Mouse (Mus musculus) C2C12 (cell line): ENCODE measurements around the gene Specc1.

ENCODE experiments used
- CTCF ChIP-seq: IDR thresholded peaks from one replicate; pipeline ENCODE4 v1.5.1; 2011; ENCODE audit not compliant: control insufficient read depth, insufficient read depth, insufficient read length
- MAX ChIP-seq: IDR thresholded peaks from one replicate; pipeline ENCODE4 v1.6.1; 2011; ENCODE audit warnings: mild to moderate bottlenecking, control low read depth
- MYOD1 ChIP-seq: IDR thresholded peaks from one replicate; pipeline ENCODE4 v1.6.1; 2011; ENCODE audit warnings: low read depth; ENCODE audit not compliant: control insufficient read depth, insufficient read length
- USF1 ChIP-seq: IDR thresholded peaks from one replicate; pipeline ENCODE4 v1.6.1; 2011; ENCODE audit warnings: low read depth, mild to moderate bottlenecking, control low read depth, moderate library complexity

DNA sequence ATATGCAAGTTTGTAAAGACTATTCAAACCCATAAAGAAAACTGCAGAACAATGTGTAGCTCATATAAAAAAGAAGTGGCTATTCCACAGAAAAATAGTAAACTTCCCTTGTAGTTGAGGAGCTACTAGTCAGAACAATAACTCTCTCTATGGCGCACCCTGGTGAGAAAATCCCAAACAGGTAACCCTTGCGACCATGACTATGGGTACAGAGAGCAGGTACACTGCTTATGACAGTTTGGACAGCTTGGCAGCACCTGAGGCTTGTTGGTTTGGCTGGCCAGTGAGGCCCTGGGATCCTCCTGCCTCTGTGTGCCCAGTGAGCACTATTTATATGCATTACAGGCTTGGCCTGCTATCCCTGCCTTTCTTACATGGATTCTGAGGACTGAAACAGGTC is 89.4 kb downstream of the Specc1 start:
- TF ChIP-seq CTCF, result no peak
- TF ChIP-seq MYOD1, result no peak
- no peak for TF ChIP-seq MAX
- no peak for TF ChIP-seq USF1
